Mouse (Mus musculus): ENCODE data around the gene Dynlt1b. TPM values are rescaled to one million over a fixed set of nuclear protein-coding genes. Genes with fewer than 3 reads are reported as not detected.
"Not testable (repeated sequence)": the region's sequence is repeated elsewhere in the genome, so short reads cannot be mapped to it uniquely, and the experiment has no call there.

Gene Dynlt1b
- total RNA-seq, 1 experiment from 2014 or later = 145 TPM

DNA sequence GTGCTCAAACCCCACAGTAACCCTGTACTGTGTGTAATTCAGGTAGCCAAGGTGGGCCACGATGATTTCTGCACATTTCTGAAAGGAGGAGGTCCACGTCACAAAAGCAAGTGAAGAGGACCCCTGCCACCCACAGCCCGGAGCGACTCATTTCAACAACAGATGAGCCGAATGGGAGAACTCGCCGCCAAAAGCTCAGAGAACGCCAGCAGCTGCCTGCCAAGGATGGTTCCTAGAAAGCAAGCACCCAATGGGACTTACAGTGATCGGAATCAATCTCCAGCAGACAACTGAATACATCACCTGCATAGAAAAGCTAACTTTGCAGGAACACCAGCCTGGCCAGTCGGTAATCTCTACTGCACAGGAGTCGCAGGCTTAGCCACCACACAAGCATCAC, 22.8 kb downstream of the Dynlt1b start:
- not testable (repeated sequence) for ATAC-seq (replicated peaks; ENCODE audit: insufficient number of reproducible peaks, low FRiP score, low TSS enrichment, poor library complexity, severe bottlenecking)

DNA sequence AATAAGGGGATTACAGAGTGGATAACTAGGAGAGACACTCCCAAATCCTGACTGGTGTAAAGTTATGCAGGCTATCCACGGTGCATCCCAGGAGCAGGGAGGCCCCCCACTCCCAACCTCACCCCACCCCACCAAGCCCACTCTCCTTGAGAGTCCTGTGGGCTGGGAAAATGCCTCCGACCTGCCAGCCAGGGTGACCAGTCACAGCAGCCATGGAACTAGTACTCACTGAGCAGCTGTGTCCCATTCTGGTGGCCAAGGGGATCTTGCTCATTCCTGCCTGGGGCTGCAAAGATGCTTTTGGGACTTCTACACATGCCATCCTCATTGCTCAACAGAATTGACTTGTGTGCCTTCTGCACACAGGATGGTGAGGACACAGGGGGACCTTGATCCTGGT, 24.8 kb downstream of the Dynlt1b start:
- ATAC-seq (replicated peaks; ENCODE audit: insufficient number of reproducible peaks, low FRiP score, low TSS enrichment, poor library complexity, severe bottlenecking) = not testable (repeated sequence)

DNA sequence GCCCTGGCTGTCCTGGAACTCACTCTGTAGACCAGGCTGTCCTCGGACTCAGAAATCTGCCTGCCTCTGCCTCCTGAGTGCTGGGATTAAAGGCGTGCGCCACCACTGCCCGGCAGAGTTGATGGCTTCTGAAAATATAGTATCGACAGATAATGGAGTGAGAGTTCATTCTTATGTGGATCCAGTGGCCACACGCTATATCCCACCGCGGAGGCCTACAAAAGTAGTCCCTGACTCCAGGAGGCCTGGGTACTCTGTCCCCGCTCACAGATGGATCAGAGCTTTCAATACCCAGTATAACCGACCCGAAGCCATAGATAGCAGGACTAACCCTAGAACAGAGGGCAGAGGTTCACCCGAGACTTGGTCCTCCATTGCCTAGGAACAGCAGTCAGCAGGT, 26.0 kb downstream of the Dynlt1b start:
- not testable (repeated sequence) for ATAC-seq (replicated peaks; ENCODE audit: insufficient number of reproducible peaks, low FRiP score, low TSS enrichment, poor library complexity, severe bottlenecking)

DNA sequence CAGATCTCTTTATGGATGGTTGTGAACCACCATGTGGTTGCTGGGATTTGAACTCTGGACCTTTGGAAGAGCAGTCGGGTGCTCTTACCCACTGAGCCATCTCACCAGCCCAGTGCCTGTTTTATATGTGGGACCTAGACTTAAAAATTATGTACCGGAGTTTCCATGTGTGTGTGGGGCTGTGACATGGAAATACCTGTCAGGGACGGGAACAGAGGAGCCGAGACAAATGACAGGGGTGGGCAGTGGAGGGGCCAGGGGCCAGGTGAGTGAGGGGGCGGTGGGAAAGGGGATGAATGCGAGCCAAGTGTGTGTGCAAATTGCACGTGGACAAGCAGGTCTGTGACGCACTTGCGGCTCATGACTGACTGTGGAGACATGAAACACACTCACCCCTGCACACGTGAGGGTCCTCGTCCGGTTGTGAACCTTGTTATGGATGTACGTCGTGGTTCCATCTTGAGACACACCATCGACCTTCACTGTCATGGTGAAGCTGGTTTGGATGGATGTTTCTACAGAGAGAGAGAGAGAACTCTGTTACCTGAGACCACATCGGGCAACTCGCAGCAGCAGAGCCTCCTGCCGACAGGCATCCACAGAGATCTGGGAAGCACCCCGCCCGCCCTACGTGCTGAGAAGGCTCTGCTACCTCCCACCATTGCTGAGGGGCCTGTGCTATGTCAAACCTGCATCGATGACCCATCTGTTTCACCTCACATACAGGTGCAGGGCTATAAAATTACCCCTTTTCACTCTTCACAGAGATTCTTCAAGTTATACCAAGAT, 26.9 kb downstream of the Dynlt1b start:
- ATAC-seq (replicated peaks; ENCODE audit: insufficient number of reproducible peaks, low FRiP score, low TSS enrichment, poor library complexity, severe bottlenecking) = not testable (repeated sequence)

DNA sequence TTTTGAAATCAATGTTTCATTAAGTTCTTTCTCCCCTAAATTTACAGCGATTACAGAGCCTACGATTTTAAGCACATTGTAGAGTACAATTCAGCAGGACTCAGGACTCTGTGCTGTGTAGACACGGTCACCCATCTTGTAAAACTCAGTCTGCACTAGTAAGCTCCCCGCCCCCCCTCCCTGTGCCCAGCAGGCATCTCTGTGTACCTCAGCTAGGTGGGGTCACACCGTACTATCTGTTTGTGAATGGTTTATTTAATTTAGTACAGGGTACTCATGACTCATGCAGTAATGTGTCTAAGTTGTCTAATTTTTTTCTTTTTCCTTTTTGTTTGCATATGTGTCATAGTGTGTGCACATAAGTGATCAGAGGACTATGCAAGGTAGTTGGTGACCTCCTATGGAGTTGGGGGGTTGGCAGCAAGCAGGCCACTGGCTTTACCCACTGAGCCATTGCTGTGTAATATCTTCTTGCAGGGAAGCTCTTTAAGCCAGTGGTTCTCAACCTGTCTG, 31.2 kb downstream of the Dynlt1b start:
- ATAC-seq (replicated peaks; ENCODE audit: insufficient number of reproducible peaks, low FRiP score, low TSS enrichment, poor library complexity, severe bottlenecking) = not testable (repeated sequence)

DNA sequence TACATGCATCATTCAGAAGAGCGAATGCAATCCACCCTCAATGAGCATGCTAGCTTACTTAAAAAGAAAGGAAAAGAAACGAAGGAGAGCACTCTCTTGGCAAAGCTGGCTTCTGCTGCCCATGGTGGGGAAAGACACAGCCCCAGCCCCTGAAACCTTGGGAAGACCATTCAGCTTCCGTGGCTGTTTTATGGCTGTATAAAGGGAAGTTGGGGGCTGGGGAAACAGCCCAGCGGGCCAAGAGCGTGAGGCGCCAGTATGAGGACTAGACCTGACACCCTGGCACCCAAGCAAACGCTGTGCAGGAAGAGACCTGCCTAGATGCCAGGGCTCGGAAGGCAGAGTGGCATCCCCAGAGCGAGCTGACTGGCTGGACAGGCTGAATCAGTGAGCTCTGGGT, 35.8 kb downstream of the Dynlt1b start:
- not testable (repeated sequence) for ATAC-seq (replicated peaks; ENCODE audit: insufficient number of reproducible peaks, low FRiP score, low TSS enrichment, poor library complexity, severe bottlenecking)

DNA sequence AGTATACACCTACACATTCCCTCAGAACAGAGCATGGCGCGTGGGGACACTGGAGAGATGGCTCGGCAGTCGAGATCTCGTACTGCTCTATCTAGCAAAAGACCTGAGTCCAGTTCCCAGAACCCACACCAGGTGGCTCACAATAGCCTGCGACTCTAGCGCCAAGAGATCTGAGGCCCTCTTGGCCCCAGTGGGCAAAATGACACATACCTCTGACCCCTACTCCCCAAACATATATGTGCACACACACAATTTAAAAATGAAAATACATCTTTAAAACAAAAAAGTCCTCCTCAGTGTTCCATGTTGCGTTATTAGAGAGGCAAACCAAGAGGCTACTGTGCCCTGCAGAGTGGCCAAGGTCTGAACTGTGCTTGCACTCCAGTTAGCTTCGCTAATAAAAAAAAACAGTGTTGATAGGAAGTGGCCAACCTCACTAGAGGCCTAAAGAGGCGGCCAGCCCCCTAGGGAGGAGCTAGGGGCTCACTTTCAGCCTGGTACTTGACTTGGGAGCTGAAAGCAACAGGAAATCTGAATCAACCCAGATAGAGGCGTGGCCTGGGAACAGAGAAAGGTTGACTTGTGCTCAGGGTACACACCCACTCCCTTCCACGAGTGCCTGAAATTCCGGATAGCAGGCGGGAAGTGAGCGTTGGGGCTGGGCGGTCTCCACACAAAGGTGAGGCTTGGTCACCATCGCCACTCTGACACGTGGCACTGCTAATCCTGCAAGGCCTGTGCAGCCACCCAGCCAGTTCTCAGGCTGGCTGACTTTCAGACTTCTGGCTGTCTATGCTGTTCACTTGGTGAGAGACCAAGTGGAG, 37.9 kb downstream of the Dynlt1b start:
- ATAC-seq (replicated peaks; ENCODE audit: insufficient number of reproducible peaks, low FRiP score, low TSS enrichment, poor library complexity, severe bottlenecking) = not testable (repeated sequence)

DNA sequence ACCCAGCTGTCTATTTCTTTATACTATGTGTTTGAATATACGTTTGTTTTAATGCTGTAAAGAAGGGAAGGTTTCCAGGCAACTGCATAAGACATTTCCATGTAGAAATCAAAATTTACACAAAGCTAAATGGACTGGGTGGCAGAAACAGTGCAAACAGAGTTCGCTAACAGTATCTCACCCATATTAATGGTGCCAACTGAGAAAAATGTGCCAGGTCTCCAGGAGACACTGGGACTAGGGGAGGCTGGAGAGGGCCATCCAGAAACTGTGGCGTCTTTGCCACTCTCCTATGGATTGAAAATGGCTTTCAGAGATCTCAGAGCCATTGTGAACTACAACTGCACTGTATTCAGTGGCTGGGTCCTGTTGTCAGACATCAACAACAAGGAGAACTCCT, 40.1 kb downstream of the Dynlt1b start:
- not testable (repeated sequence) for ATAC-seq (replicated peaks; ENCODE audit: insufficient number of reproducible peaks, low FRiP score, low TSS enrichment, poor library complexity, severe bottlenecking)

DNA sequence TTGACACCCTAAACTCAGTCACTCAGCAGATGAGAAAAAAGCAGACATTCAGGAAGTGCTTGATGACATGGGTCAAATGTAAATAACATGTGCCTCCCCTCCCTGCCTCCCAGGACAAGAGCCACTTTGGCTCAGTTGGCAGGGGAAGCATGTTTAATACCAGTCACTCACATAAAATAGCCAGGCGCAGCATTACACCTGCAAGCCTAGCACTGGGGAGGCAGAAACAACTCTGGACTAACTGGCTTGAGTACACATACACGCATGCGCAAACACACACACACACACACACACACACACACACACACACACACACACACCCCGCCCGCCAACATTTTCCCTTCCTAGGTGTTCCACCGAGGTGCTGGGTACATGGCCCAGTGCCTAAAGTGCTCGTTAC, 40.8 kb downstream of the Dynlt1b start:
- not testable (repeated sequence) for ATAC-seq (replicated peaks; ENCODE audit: insufficient number of reproducible peaks, low FRiP score, low TSS enrichment, poor library complexity, severe bottlenecking)

DNA sequence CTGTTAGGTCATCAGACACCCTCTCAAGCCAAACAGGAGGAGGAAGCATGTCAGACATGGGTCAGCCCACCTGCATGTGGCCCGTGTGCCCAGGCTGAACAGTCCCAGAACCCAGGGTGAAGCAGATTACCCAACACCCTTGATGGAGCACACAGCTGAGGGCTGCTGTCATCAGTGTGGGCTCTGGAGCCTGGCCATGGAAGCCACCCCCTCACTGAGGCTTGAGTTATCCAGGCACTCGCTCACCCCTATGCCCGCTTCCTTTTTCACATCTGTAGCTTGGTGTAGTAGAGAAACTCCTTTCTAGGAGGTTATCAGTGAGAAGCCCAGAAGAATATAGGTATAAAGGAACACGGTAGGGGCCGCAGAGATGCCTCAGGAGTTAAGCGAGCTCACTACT, 45.4 kb downstream of the Dynlt1b start:
- not testable (repeated sequence) for ATAC-seq (replicated peaks; ENCODE audit: insufficient number of reproducible peaks, low FRiP score, low TSS enrichment, poor library complexity, severe bottlenecking)

DNA sequence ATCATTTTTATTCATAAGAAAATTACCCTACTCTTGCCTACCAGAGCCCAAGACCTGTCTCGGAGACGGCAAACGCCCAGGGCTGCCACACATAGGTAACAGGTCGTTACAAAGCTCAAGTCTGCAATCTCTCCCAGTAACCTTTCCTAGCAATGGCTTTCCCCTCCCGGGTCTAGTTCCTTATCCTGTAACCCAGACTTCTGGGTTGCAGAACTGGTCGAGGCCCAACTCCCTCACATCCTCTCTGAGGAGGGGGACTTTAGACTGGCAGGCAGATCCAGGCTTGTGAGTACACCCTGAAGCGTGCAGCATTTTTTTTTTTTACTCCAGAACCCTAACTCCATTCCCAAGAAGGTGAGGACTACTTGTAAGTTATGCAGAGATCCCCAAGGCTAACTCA, 46.0 kb downstream of the Dynlt1b start:
- not testable (repeated sequence) for ATAC-seq (replicated peaks; ENCODE audit: insufficient number of reproducible peaks, low FRiP score, low TSS enrichment, poor library complexity, severe bottlenecking)

DNA sequence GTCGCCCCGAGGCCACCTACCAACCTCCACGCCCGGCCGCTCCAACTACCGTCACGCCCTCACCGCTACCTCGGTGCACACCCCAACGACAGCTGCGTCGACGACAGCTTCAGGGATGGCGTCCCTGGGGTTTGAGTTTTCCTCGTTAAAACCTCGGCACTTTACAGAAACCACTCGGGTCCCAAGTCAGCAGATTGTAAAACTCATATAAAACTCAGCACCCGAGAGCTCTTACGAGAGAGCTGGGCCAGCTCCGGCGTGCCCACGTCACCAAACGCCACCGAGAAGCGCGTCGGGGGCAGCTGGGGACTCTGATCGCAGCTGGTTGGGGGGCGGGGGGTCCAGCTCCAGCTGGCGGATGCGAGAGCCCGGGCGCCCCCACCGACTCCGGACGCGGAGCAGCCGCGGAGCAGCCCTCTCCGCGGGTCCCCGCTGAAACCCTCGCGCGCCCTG, 46.6 kb downstream of the Dynlt1b start:
- not testable (repeated sequence) for ATAC-seq (replicated peaks; ENCODE audit: insufficient number of reproducible peaks, low FRiP score, low TSS enrichment, poor library complexity, severe bottlenecking)

DNA sequence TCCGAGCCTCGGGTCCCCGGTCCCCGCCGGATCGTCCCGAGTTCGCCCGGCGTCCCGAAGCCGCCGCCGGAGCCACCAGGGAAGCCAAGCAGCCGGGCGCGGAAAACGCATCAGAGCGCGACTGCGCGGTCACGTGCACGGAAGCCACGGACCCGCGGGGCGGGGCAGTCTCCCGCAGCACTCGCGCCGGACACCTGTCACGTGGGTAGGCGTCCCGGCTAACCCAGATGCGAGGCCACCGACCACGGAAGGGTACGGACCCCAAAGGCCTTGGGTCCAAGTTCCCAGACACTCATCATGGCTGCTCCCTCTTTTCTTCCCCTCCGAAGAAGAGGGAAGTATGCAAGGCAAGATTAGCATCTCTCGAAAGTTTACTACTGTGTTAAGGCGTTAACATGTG, 47.1 kb downstream of the Dynlt1b start:
- peak; percentile 49 for ATAC-seq (replicated peaks; ENCODE audit: insufficient number of reproducible peaks, low FRiP score, low TSS enrichment, poor library complexity, severe bottlenecking)

DNA sequence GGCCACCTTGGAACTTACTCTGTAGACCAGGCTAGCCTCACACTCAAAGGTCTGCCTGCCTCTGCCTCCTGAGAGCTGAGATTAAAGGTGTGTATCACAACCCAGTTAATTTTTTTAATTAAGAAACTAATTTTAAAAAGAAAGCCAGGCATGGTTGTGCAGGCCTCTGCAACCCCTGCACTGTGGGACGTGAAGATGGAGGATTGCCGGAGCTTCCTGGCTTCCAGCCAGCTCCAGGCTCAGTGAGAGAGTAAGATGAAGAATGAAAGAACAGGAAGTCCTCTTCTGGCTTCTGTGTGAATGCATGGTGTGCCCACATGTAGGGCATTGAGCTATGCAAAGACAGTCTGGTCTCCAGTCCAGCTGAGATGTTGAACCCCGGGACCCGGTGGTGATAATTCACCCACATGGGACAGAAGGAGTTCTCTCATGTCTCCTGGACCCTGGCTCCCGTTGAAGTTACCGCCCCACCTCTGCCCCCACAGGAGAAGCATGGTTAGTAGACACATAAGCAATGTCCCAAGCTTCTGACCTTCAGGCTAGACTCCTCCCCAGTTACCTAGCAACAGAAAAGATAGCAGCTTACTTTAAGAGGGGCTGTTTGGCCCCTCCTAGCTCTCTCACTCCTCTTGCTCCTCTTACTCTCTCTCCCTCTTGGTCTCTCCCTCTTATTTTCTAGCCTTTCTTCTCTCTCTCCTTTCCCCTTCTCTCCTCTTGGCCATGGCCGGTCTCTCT, 51.1 kb downstream of the Dynlt1b start:
- not testable (repeated sequence) for ATAC-seq (replicated peaks; ENCODE audit: insufficient number of reproducible peaks, low FRiP score, low TSS enrichment, poor library complexity, severe bottlenecking)

DNA sequence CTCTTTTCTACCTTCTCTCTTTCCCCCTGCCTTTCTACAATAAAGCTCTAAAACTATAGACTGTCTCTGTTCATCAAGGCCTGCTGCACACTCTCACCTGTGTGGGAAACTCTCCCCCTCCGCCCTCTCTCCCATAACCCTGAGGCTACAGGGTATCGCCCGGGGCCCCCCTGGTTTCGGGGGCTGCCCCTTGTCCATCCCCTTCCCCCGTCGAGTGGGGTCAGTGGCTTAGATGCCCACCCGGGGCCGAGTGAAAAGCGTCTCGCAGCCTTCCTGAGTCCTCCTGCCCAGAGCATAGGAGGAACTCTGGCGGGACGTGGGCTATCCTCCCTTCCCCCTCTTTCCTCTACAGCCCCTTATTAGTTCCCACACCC, 51.7 kb downstream of the Dynlt1b start:
- ATAC-seq (replicated peaks; ENCODE audit: insufficient number of reproducible peaks, low FRiP score, low TSS enrichment, poor library complexity, severe bottlenecking) = not testable (repeated sequence)

DNA sequence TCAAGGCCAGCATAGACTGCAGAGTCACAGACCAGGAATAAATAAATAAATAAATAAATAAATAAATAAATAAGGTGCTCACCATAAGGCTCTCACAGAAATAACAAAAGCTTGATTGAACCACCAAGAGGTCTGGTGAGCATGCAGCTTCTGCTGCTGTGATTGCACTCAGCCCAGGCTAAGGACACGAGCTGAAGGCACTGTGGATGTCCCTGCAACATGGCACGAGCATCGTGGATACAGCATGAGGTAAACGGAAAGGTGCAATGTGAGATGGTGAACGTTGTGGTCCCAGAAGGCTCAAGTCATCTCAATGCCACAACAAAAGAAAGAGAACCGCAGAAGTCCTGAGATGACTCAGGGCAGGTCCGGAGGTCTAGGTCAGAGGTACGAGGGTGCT, 52.3 kb downstream of the Dynlt1b start:
- ATAC-seq (replicated peaks; ENCODE audit: insufficient number of reproducible peaks, low FRiP score, low TSS enrichment, poor library complexity, severe bottlenecking) = not testable (repeated sequence)

Measured in monocyte, adult 5-6 weeks (primary cell).